Mouse (Mus musculus) megakaryocyte, embryonic 14.5 days (primary cell): Measurements from ENCODE around the gene Tbx20.

Experiments used
- FLI1 ChIP-seq: IDR thresholded peaks from 2 replicates; pipeline ENCODE4 v1.6.1; 2012; ENCODE audit warnings: low read length, inconsistent platforms, mixed read lengths
- GATA1 ChIP-seq: IDR thresholded peaks from 3 replicates; pipeline ENCODE4 v1.6.1; 2012; ENCODE audit warnings: mixed read lengths, low read length, inconsistent platforms, borderline replicate concordance

DNA sequence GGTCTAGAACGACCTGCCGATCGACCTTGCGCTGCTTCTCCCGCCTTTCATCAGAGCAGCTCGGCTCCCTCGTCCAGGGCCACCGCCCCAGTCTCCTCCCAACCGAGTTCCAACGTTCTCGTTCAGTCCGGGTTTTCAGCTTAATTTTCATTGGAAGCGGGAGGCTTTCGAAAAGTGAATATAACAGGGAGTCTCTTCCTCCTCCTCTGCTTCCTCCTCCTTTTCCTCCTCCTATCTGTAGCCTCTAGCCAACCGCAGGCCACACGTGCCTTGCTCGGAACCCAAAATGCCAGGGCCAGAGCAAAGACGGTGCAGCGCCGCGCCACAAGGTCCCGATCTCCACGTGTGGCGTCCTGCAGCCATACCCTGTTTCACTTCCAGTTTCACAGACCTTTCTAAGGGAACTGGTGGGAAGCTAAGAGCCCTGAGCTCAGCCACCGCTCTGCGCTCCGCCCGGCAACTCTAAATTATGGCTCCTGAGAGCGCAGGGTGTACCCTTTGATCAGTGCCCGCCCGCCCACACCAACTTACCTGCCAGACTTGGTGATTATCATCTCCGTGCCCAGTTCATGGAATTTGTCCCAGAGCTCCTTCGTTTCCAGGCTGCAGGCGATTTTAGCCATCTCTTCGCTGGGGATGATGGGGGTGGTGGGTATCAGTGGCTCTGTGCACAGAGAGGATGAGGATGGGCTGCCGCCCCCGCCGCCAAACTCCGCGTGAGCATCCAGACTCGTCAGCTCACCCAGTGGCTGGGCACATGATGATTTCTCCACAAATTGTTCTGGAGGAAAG lies 3.8 kb downstream of the Tbx20 start:
- TF ChIP-seq GATA1 = no peak
- TF ChIP-seq FLI1 = no peak
